Mouse (Mus musculus) embryonic fibroblast, embryonic 13.5 days (primary cell): Measurements from ENCODE around the gene Pold4. TPM values are rescaled to one million over a fixed set of nuclear protein-coding genes. Genes with fewer than 3 reads are reported as not detected.

ENCODE experiments used
- H3K27ac ChIP-seq: 2 replicates; pipeline ENCODE4 v1.5.1; 2012; ENCODE audit warnings: low read length, control low read depth, inconsistent platforms; ENCODE audit not compliant: insufficient read depth
- H3K4me1 ChIP-seq: 2 replicates; pipeline ENCODE4 v1.6.1; 2011; ENCODE audit warnings: low read length; ENCODE audit not compliant: control insufficient read depth, insufficient read depth
- H3K4me3 ChIP-seq: 2 replicates; pipeline ENCODE4 v1.5.1; 2011; ENCODE audit warnings: mild to moderate bottlenecking, control low read depth, low read length; ENCODE audit not compliant: insufficient read depth
- CTCF ChIP-seq: IDR thresholded peaks from 2 replicates; pipeline ENCODE4 v1.5.1; 2011; ENCODE audit warnings: mild to moderate bottlenecking, control low read depth, low read length, moderate library complexity, borderline replicate concordance; ENCODE audit not compliant: insufficient read depth
- POLR2A ChIP-seq: IDR thresholded peaks from 2 replicates; pipeline ENCODE4 v1.6.1; 2011; ENCODE audit warnings: low read depth, mild to moderate bottlenecking, control low read depth, low read length, moderate library complexity
- polyA plus RNA-seq: library from polyadenylated mRNA; stranded (reverse); fragments of >200 nt; gene quantifications from 2 replicates; pipeline ENCODE4 v1.2.4, GENCODE M21; 2011; ENCODE audit warnings: low read depth; ENCODE audit not compliant: missing spikeins, insufficient read length

Pold4 gene
- polyA plus RNA-seq, 1 experiment = 55.8 TPM

DNA sequence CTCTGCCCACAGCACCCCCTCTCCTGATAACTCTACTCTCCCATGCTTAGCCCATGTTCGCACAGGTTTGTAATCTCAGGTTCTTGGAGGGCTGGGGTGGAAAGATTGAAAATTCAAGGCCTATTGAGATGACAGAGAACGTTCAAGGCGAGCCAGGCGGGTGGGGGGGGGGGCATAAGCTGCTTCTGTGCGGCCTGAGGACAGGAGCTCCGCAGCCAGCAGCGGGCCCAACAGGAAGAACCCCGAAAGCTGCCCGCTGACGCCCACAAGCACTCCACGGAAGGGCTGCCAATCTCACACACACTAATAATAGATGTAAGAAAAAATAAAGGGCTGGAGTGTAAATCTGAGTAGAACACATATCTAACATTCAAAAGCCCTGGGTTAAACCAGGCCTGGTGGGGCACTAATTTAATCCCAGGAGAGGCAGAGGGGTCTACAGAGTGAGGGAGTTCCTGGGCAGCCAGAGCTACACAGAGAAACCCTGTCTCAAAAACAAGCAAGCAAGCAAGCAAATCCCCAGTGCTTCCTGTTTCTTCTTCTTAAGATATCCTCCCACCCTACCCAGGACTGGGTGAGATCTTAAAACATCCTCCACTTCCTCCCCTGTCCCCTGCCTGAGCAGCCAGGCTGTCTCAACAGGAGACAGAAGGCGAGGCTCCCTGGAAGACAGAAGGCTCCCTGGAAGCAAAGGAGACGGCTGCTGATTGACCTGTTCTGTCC is 27.9 kb upstream of the Pold4 start:
- TF ChIP-seq POLR2A (no peak), CTCF (no peak)
- H3K27ac ChIP-seq = no peak overlapping the region
- peaks cover 5% of the 10 kb centered on the region; the same call in 1 of the 2 replicates for H3K4me1 ChIP-seq
- H3K4me3 ChIP-seq = no peak overlapping the region

DNA sequence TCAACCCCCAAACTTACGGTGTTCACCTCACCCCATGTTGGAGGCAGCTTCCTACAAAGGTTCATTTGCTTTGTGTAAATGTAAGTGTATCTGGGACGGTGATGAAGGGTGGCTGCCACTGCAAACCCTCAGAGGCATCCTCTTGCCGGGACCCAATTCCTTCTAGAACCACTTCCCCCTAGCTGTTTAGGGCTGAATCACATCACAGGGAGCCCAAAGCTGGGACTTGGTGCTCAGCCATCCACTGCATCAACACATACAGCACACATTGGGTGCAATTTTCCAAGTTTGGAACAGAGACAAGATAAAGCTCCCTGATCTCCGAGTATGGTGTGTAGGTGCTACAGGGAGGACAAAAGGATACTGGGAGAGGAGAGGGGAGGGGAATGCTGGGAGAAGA is 26.8 kb upstream of the Pold4 start:
- H3K4me1 ChIP-seq = peaks cover 5% of the 10 kb centered on the region; the same call in 1 of the 2 replicates
- TF ChIP-seq POLR2A = no peak
- TF ChIP-seq CTCF = no peak
- H3K27ac ChIP-seq = no peak overlapping the region
- no peak overlapping the region for H3K4me3 ChIP-seq

DNA sequence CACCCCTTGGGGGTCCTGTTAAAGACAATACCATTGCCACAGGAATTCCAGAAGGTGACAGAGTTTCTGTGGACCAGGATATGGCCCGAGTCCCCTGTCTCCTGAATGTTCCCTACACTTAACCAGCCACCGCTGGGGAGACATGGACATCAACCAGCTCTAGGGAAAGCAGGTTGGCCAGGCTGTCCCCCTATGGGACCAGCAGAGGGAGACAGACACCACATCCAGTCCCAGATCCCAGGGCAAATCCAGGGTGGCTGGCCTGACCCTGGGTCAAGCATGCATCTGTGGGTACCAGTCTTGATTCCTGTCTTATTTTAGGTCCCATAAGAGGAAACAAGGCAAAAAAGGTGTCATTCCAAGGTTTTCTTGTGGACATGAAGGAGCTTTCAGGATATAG is 24.7 kb upstream of the Pold4 start:
- no peak overlapping the region for H3K4me3 ChIP-seq
- H3K27ac ChIP-seq = no peak overlapping the region
- H3K4me1 ChIP-seq = no peaks in the 10 kb centered on the region; the same call in 1 of the 2 replicates
- TF ChIP-seq CTCF (peak; percentile 95), POLR2A (no peak)

DNA sequence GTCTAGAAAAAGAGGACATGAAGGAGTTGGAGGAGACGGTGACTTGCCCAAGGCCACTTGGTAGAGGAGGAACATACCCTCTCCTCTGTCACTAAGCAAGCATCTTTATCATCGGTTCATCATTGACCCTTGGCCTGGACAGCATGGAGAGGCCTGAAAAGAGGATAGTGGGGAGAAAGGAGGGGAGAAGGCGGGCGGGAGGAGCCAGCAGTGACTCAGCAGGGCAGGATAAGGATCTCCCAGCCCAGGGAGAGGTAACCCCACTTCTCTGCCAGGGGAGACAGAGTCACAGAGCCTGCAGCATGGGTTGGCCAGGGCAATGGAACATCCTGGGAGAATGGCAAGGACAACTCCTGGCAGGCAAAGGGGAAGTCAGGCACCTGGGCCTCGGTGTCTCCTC is 23.1 kb upstream of the Pold4 start:
- no peak for TF ChIP-seq POLR2A
- Histone ChIP-seq H3K4me1 (peaks cover 6% of the 10 kb centered on the region), H3K27ac (no peak overlapping the region), H3K4me3 (no peak overlapping the region)

DNA sequence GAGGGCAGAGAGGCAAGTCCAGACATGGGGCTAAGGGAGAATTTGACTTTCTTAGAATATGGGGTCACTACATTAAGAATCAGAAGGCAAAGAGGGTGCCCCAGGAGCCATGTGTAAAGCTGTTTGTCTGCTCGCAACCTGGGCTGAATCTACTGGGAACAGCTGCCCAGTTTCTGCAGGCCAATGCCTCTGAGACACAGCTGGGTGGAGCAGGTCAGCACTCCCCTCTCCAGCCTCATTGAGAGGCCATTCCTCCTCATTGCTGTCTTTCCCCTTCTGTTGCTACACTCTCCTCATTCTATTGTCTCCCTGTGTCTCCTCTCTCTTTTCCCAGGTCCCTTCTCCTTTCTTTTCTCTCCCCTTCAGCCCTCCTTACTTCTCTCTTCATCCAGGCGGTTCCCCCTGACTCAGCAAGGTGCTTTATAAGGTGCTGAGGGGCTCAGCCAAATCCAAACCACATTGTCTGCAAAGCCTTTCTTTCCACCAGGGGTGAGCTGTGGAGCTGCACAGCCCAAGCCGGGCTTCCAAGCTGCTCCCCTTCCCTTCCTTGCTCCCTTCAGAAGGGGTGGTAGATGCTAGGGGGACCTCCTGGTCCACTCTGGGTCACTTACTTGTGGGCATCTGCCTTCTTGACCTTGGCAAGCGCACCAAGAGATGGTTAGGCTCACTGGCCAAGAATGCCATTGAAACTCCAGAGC is 19.7 kb upstream of the Pold4 start:
- no peak overlapping the region; the same call in 1 of the 2 replicates for H3K27ac ChIP-seq
- TF ChIP-seq CTCF (no peak), POLR2A (no peak)
- no peak overlapping the region for H3K4me3 ChIP-seq
- peaks cover 15% of the 10 kb centered on the region for H3K4me1 ChIP-seq

DNA sequence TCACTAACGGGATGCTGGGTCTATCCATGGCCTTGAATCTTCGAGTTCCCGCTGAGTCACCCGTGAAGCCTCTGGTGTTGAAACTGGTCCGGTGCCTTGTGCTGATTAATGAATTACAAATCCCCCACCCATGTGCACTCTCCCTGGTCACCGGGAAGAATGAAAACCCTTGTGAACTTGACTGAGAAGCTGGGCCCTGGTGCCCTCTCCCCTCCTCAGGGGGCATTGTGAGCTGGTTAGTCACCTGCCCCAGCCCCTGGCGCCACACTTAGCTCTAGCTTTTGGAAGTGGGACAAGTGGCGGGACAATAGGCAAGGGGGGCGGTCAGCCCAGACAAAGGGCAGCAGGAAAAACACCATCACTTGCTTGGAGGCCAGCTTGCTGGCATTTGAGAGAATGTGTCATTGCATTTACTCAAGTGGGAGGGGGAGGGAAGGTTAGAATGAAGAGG is 18.1 kb upstream of the Pold4 start:
- peaks cover 20% of the 10 kb centered on the region for H3K4me1 ChIP-seq
- peak overlapping the region; percentile 99 for H3K27ac ChIP-seq
- H3K4me3 ChIP-seq = peak overlapping the region; percentile 71
- TF ChIP-seq CTCF (no peak), POLR2A (0 out of 2 replicates have a peak, but pooled peaks have one; percentile 29)

DNA sequence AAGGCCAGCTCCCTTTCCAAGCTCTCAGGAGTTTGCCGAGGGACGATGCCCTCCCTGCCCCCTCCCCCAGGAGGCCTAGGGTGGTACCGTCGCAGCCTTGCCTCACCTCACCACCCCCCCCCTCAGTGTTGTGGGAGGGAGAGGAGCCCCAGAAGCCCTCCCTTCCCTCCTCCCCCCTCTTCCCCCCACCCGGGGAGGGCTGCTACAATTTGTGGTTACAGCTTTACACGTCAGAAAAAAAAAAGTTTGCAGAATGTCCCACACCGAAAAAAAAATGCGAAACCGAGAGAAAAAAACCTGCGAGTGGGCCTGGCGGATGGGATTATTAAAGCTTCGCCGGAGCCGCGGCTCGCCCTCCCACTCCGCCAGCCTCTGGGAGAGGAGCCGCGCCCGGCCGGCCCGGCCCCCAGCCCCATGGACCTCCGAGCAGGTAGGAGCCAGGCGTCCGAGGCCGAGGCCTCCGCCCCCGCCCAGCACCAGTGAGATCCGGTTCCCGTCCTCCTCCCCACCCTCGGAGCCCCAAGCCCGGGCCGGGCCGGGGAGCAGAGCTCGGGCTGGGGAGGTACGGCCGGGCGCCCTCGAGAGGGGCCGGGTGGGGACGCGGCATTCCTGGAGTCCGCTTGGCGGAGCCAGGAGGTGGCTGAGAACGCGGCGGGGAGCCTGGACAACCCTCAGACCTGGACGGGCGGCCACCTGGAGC is 17.5 kb upstream of the Pold4 start, which contains the start of the genes Clcf1 and AC109138.7:
Gene Clcf1, plus strand, starts transcription at position 168 of the 700 bp plus-strand sequence.
Gene AC109138.7, plus strand, starts transcription at position 287 of the 700 bp plus-strand sequence.
- peak within 1 kb of the TSS; percentile 99 for H3K27ac ChIP-seq
- peaks cover 20% of the 10 kb centered on the region for H3K4me1 ChIP-seq
- H3K4me3 ChIP-seq = peak within 1 kb of the TSS; percentile 71
- TF ChIP-seq POLR2A (no peak; the same call in 1 of the 2 replicates), CTCF (no peak)

DNA sequence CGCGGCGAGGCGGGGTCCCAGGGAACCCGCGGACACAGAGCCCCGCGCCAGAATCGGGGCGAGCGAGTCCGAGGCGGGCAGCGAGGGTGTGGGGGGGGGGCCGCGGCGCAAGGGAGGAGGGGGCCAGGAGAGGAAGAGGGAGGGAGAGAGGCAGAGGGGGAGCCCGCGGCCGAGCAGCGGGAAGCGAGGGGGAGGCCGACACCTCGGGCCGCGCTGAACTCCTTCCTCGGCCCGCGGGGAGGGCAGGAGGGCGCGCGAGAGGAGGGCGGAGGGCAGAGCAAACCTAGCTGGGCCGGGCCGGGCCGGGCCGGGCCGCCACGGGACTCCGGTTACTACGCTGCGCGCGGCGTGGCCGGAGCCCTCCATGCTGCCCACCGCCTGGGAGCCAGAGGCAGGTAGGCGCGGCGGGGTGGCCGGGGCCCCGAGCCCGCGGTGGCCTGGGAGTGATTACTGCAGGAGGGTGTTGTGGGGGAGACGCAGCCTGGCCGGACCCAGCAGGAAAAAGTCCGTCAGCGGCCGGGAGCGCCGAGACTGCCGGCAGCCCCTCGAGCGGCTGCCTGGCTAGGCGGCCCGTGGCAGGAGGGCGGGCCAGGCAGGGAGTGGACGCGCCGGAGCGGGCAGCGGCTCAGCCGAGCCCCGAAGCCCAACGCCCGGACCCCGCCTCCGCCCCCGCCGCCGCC is 16.8 kb upstream of the Pold4 start:
- peak; percentile 54; the same call in 1 of the 2 replicates for TF ChIP-seq POLR2A
- no peak for TF ChIP-seq CTCF
- Histone ChIP-seq H3K4me1 (peaks cover 22% of the 10 kb centered on the region), H3K27ac (peak overlapping the region; percentile 97), H3K4me3 (peak overlapping the region; percentile 71)

DNA sequence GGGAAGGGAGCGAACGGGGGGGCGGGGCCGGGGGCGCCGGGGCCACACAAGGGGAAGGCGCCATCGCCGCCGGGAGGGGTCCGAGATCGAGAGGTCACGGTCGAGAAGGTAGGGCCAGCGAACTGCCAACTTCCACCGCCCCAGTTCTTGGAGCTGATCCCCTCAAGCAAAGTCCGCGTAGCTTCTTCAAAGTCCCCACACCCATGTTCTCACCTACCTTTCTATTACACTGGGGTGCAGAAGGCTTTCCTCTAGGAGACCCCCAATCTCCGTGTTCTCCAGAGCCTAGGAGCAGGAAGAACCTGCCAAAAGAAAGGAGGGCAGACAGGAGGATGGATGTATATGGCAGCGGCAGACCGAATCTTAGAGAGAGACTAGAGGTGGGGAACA is 16.3 kb upstream of the Pold4 start:
- TF ChIP-seq POLR2A (no peak), CTCF (no peak)
- peak overlapping the region; percentile 71 for H3K4me3 ChIP-seq
- peaks cover 26% of the 10 kb centered on the region for H3K4me1 ChIP-seq
- 0 out of 2 replicates have a peak overlapping the region, but pooled peaks have one; percentile 14 for H3K27ac ChIP-seq
